Mouse (Mus musculus) limb, embryonic 15.5 days (tissue): ENCODE results near the gene Gm973. TPM values are rescaled to one million over a fixed set of nuclear protein-coding genes. Genes with fewer than 3 reads are reported as not detected.

ENCODE experiments used
- ATAC-seq: fragments of 200-750 bp; cut with Nextera tagmentation; 2 replicates; pipeline ENCODE4 v1.8.0; 2017; ENCODE audit warnings: low read depth, moderate TSS enrichment; ENCODE audit not compliant: insufficient number of reproducible peaks, low FRiP score, low TSS enrichment
- H3K27ac ChIP-seq: fragments of 300-500 bp; sonication (generic); 2 replicates; pipeline ENCODE4 v1.5.1; 2015; ENCODE audit warnings: moderate library complexity, mild to moderate bottlenecking, inconsistent platforms
- H3K27me3 ChIP-seq: fragments of 300-500 bp; sonication (generic); 2 replicates; pipeline ENCODE4 v1.6.1; 2015; ENCODE audit warnings: inconsistent platforms
- H3K36me3 ChIP-seq: fragments of 300-500 bp; sonication (generic); 2 replicates; pipeline ENCODE4 v1.6.1; 2015; ENCODE audit warnings: inconsistent platforms
- H3K4me1 ChIP-seq: fragments of 300-500 bp; sonication (generic); 2 replicates; pipeline ENCODE4 v1.6.1; 2015; ENCODE audit warnings: inconsistent platforms
- H3K4me2 ChIP-seq: fragments of 300-500 bp; sonication (generic); 2 replicates; pipeline ENCODE4 v1.6.1; 2015; ENCODE audit warnings: mild to moderate bottlenecking, inconsistent platforms
- H3K4me3 ChIP-seq: fragments of 300-500 bp; sonication (generic); 2 replicates; pipeline ENCODE4 v1.5.1; 2015; ENCODE audit warnings: mild to moderate bottlenecking, inconsistent platforms
- H3K9ac ChIP-seq: fragments of 300-500 bp; sonication (generic); 2 replicates; pipeline ENCODE4 v1.6.1; 2015; ENCODE audit warnings: inconsistent platforms
- H3K9me3 ChIP-seq: fragments of 300-500 bp; sonication (generic); 2 replicates; pipeline ENCODE4 v1.6.1; 2016; ENCODE audit warnings: inconsistent platforms
- WGBS: fragments of 180-500 bp; shearing (Covaris S2); methylation state at CpG from one replicate; pipeline ENCODE4 v1.1.7; 2015; 5-methylcytosine and 5-hydroxymethylcytosine counted together
- polyA plus RNA-seq: library from polyadenylated mRNA; unstranded; fragments of >200 nt; fragmentation: Nextera tagmentation; extraction: Ambion mirVana; gene quantifications from 2 replicates; pipeline ENCODE4 v1.2.1, GENCODE M21; 2015

The Gm973 gene
- 1.9 and 2.4 TPM in 2 replicates for polyA plus RNA-seq

DNA sequence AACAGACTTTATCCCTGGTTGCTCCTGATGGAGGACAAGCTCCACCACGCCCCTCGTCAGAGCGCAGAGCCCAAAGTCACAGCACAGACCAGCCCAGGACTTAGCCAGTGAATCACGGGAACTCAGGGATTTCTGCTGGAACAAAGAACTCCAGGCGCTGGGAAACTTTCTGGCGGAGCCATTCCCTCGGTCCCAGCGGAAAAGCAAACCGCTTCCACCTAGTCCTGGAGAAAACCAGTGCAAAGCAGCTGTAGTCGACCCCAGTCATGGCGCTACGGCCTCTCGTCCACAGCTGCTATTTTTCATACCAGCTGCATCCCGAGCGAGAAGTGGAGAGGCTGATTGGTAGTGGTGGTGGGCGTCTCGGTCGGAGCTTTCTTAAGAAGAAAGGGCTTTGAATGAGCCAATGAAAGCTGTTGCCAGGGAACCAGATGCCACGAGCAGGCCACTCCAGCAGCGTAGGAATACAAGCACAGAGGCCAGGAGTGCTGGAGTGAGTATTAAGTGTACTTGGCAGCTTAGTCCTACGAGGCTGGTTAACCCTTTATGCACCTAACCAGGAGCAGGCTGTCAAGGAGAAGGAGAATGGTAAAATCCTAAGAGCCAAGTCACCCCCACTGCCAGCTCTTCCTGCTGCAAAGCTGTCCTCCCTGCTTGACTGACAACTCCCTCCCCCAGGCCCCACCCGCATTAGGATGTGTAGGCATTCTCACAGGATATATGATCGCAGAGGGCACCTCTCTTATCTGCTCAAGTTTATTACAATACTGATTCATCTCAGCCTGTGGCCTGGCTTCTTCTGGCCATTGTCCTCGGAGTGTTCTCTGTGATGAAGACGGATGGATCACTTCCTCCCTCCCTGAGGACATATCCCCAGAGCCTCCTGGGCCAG is at the start of gene Gm973:
Gene Gm973 (plus strand): TSS at position 239 of the 892 bp plus-strand sequence.
- H3K9ac ChIP-seq = 0 out of 2 replicates have a peak within 1 kb of the TSS, but pooled peaks have one; percentile 20
- peaks cover 36% of the 10 kb centered on the region for H3K4me1 ChIP-seq
- H3K27ac ChIP-seq = peak within 1 kb of the TSS; percentile 95
- no peaks in the 10 kb centered on the region for H3K27me3 ChIP-seq
- H3K9me3 ChIP-seq = no peaks in the 10 kb centered on the region
- WGBS = 7% methylated on average over 25 of the region's 25 CpGs
- peak; percentile 94 for ATAC-seq
- no peaks in the 10 kb centered on the region for H3K36me3 ChIP-seq
- H3K4me2 ChIP-seq = peak within 1 kb of the TSS; percentile 56
- H3K4me3 ChIP-seq = peak within 1 kb of the TSS; percentile 39

DNA sequence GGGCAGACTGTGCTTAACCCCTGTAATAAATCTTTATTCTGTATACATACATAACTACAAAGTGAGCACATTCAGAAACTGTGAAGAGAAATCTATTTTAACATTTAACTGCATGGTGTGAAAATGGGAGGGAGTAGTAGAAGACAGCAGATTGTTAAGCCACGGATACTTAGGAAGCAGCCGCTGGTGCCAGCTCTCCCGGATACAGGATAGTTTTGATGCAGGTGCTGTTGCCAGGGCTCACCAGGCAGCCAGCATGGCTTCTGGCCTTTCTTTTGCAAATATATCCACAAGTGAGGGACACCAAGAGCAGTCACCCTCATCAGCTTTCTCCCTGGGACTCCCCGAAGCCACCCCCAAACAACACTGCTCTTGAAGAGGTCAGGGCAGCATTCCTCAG is 46.9 kb upstream of the Gm973 start:
- Histone ChIP-seq H3K4me2 (no peak overlapping the region), H3K36me3 (no peaks in the 10 kb centered on the region), H3K27me3 (no peaks in the 10 kb centered on the region), H3K4me3 (no peak overlapping the region), H3K9ac (no peak overlapping the region), H3K4me1 (peaks cover 36% of the 10 kb centered on the region), H3K9me3 (no peaks in the 10 kb centered on the region), H3K27ac (no peak overlapping the region)
- 46% methylated on average over 4 of the region's 4 CpGs for WGBS
- no peak for ATAC-seq

DNA sequence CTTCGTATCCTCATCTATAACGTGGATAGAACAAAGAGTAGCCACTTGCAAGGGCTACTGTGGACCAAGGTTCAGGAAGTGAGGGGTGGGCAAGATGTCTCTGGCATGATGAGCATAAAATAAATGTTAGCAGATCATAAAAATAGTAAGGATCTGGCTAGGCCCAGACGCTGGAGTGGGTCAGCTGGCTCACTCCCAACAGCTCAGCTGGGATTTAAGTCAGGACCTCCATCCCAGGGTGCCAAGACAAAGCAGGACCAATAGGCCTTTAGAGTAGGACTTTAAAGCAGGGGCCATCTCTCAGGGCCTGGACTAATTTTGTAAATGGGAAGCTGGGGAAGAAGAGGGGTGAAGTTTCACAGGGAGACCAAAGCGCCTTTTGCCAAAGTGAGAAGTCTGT is 45.3 kb upstream of the Gm973 start:
- Histone ChIP-seq H3K4me1 (peaks cover 24% of the 10 kb centered on the region), H3K36me3 (no peaks in the 10 kb centered on the region), H3K9ac (no peak overlapping the region), H3K4me3 (no peak overlapping the region), H3K9me3 (no peaks in the 10 kb centered on the region), H3K27me3 (no peaks in the 10 kb centered on the region), H3K27ac (no peak overlapping the region), H3K4me2 (no peak overlapping the region)
- no peak for ATAC-seq
- 54% methylated on average over 4 of the region's 4 CpGs for WGBS

DNA sequence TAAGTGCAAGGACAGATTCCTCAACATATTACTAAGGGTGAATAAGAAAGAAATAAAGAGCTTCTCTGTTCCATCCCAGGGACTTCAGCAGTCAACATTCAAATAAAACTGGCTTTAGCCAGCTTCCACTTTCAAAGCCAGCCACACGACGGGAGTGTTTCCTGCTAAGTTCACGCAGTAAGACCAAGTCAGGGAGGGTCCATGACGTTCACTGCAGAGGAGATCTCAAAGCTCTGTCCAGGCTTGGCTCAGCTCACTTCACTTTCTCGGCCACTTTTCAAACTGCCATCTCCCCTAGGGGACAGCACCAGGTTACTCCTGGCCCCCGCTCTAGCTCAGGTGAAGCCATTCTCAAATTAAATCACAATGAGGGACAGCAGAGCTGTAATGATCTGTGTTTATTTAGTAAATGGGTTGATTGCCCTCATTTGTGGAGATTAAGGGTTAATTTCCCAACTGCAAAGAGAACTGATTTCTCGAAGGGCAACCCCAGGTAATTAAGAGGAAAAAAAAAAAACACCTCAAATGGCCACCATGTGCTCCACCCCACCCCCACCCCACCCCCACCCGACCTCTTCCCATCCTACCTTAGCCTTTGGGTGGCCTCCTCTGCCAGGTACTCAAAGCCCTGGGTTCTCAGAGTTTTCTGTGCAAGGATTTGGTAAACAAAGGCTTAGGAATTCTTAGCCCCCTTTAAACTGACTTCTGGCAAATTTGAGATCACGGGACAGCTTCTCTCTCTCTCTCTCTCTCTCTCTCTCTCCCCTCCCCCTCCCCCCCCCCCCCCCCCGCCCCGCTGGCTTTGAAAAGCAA is 43.5 kb upstream of the Gm973 start:
- H3K27me3 ChIP-seq = no peaks in the 10 kb centered on the region
- no peak for ATAC-seq
- no peak overlapping the region for H3K4me2 ChIP-seq
- H3K9ac ChIP-seq = no peak overlapping the region
- no peaks in the 10 kb centered on the region for H3K9me3 ChIP-seq
- H3K4me3 ChIP-seq = no peak overlapping the region
- 15% methylated on average over 9 of the region's 11 CpGs for WGBS
- peaks cover 21% of the 10 kb centered on the region for H3K4me1 ChIP-seq
- H3K27ac ChIP-seq = no peak overlapping the region
- no peaks in the 10 kb centered on the region for H3K36me3 ChIP-seq

DNA sequence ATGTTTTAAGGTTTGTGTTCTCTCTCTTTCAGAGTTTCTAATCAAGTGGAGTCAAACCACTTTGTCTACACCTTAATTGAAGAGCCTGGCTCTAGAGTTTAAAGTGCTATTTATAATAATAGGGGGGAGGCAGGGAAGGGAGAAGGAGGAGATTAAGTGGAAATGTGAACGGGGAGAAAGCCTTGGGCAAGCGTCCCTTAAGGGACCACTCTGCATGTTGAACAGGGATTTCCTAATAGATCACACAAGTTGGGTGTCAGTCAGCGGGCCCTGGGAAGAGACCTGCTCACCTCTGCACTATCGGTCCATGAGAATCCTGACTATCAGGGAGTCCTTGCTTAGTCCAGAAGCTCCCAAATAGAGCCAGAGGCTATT is 42.9 kb upstream of the Gm973 start:
- H3K9me3 ChIP-seq = no peaks in the 10 kb centered on the region
- no peak overlapping the region for H3K9ac ChIP-seq
- no peak for ATAC-seq
- WGBS = 12% methylated on average over 4 of the region's 4 CpGs
- no peak overlapping the region for H3K4me3 ChIP-seq
- H3K36me3 ChIP-seq = no peaks in the 10 kb centered on the region
- H3K27me3 ChIP-seq = no peaks in the 10 kb centered on the region
- H3K4me2 ChIP-seq = no peak overlapping the region
- H3K4me1 ChIP-seq = peaks cover 21% of the 10 kb centered on the region
- no peak overlapping the region for H3K27ac ChIP-seq

DNA sequence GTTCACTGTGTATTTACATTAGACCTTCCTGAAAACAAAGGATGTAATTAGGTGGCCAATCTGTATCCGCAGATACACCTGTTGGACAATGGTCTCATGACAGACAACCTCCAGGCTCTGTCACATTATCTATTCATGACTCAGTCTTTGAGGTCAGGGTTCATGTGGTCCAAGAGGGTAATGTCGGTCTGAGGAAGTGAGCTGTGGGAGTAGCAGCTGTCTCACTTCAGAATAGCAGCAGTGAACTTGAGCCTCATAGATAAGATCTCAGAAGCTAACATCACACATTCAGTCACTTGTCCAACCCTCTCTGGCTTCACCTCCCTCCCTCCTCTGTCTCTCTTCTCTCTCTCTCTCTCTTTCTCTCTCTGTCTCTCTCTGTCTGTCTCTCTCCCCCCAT is 40.4 kb upstream of the Gm973 start:
- Histone ChIP-seq H3K4me1 (peaks cover 24% of the 10 kb centered on the region), H3K4me2 (no peak overlapping the region), H3K36me3 (no peaks in the 10 kb centered on the region), H3K4me3 (no peak overlapping the region), H3K9ac (no peak overlapping the region), H3K27ac (no peak overlapping the region), H3K27me3 (no peaks in the 10 kb centered on the region), H3K9me3 (no peaks in the 10 kb centered on the region)
- 46% methylated on average over 2 of the region's 2 CpGs for WGBS
- no peak for ATAC-seq

DNA sequence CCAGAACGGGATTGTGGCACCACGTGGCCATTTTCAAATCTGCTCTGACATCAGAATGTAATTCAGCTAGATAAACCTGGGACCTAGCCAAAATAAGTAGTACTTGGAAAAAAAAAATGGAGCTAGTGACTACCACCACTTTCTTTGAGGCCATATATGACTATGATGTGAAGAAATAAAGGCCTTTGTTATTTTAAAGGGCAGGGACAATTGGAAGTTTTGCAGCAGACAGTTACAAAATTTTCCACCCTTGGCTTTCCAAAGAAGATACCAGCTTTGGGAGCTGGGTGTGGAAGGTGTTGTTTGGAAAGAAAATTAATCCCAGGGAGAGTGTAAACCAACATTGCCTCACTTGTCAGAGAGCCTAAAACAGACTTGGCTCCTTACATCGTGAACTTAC is 37.2 kb upstream of the Gm973 start:
- H3K27ac ChIP-seq = no peak overlapping the region
- no peak overlapping the region for H3K9ac ChIP-seq
- H3K36me3 ChIP-seq = no peaks in the 10 kb centered on the region
- WGBS = 61% methylated on average over 3 of the region's 3 CpGs
- ATAC-seq = no peak
- H3K9me3 ChIP-seq = no peaks in the 10 kb centered on the region
- H3K4me1 ChIP-seq = peaks cover 15% of the 10 kb centered on the region
- no peaks in the 10 kb centered on the region for H3K27me3 ChIP-seq
- no peak overlapping the region for H3K4me2 ChIP-seq
- H3K4me3 ChIP-seq = no peak overlapping the region

DNA sequence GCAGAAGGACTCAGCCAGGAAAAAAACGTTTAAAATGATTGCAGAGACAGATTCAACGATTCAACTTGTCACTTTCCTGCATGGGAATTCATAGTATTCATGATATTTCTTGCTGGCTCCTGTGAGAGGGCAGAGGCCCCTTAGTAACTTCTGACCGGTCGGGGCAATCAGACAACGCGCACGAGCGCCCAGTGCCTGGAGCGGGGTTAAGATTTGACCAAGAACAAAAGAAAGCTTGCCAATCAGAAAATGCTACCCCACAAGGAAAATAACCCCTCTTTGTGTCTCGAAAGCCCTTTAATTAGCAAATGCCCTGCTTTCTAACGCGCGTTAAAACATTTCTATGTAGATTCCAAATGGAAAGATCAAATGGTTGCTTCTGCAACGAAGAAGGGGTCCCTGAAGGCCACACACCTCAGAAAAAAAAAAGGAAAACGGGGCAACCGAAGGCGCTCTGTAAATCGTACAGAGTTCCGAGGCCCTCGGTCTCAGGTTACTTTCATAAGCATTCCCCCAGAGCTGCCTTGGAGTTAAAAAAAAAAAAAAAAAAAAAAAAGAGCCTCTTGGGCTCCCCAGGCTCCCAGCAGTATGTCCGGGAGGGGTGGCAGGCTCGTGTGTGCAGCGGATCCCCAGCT is 35.1 kb upstream of the Gm973 start:
- Histone ChIP-seq H3K4me3 (peak overlapping the region; percentile 74), H3K27ac (peak overlapping the region; percentile 99), H3K4me1 (peaks cover 34% of the 10 kb centered on the region), H3K4me2 (peak overlapping the region; percentile 95), H3K9me3 (no peaks in the 10 kb centered on the region), H3K27me3 (no peaks in the 10 kb centered on the region), H3K36me3 (no peaks in the 10 kb centered on the region), H3K9ac (peak overlapping the region; percentile 33)
- 1% methylated on average over 23 of the region's 23 CpGs for WGBS
- ATAC-seq = no peak

DNA sequence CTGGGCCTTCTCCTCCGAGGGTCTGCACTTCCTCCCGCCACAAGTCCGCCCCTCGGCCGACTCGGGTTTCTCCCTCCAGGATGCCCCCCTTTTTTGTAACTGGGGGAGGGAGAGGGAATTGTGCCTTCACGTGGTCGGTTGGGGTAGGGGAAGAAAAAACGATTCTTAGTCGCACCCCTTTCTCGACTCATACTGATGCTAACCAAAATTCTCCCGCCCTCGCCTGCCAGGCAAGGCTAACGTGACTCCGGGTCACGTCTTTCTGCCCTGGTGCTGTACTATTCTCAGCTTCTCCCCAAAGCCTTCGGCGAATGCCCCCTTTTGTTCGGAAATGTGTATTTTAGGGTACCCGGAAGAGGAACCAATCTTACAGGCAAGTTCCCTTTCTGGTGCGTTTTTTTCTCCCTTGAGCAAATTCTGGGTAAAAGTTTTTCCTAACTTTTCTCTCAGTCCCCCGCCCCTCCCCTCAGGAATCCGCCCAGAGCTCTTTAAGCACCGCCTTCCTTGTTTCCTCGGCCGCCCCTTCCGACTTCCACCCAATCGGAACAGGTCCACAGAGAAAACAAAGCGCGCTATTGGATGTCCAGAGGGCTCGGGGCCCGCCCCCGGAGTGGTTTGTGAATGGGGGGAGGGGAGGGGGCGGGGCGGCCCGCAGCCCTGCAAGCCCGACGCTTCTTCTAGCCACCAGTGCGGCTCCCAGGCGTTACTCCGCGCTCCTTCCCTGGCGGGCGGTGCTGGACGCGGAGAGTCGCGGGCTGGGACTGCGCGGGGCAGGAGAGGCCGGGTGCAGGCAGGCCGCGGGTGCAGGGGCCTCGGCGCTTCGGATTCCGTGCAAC is 34.4 kb upstream of the Gm973 start:
- H3K36me3 ChIP-seq = no peaks in the 10 kb centered on the region
- H3K4me3 ChIP-seq = peak overlapping the region; percentile 74
- peak overlapping the region; percentile 57 for H3K9ac ChIP-seq
- H3K27ac ChIP-seq = peak overlapping the region; percentile 99
- under 1% methylated on average over 57 of the region's 57 CpGs for WGBS
- no peaks in the 10 kb centered on the region for H3K27me3 ChIP-seq
- H3K4me1 ChIP-seq = peaks cover 39% of the 10 kb centered on the region
- no peaks in the 10 kb centered on the region for H3K9me3 ChIP-seq
- peak; percentile 96 for ATAC-seq
- peak overlapping the region; percentile 95 for H3K4me2 ChIP-seq

DNA sequence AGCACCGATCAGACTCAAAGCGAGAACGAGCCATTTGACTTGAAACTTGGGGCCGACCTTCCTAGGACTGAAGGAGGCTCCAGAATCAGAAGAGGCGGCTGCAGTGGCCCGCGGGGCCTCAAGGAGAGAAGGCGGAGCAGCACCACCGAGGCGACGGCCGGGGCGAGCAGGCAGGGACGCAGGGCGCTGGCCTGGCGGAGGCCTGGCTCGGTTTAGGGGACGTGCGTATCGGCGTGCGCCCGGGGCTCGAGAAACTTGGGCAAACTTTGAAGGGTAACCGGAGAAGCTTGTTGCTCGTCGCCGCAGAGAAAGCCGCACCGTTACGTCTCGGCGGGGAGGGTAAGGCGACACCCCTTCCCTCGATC is 33.8 kb upstream of the Gm973 start, which contains the start of gene Fzd7:
Gene Fzd7 (plus strand): TSS at position 94 of the 365 bp plus-strand sequence.
- Histone ChIP-seq H3K4me2 (peak within 1 kb of the TSS; percentile 95), H3K27me3 (no peaks in the 10 kb centered on the region), H3K27ac (peak within 1 kb of the TSS; percentile 99), H3K9ac (peak within 1 kb of the TSS; percentile 57), H3K4me3 (peak within 1 kb of the TSS; percentile 74), H3K36me3 (no peaks in the 10 kb centered on the region), H3K9me3 (no peaks in the 10 kb centered on the region), H3K4me1 (peaks cover 44% of the 10 kb centered on the region)
- peak; percentile 10 for ATAC-seq
- WGBS = under 1% methylated on average over 32 of the region's 35 CpGs
